Mouse (Mus musculus) frontal cortex, adult (tissue): ENCODE results near the gene Sap30l.
"Not testable (repeated sequence)": the region's sequence is repeated elsewhere in the genome, so short reads cannot be mapped to it uniquely, and the experiment has no call there.

Experiments
- ATAC-seq: cut with Nextera tagmentation; 2 replicates; pipeline ENCODE4 v1.9.2; 2017; ENCODE audit warnings: mild to moderate bottlenecking, moderate library complexity, mixed read lengths; ENCODE audit not compliant: low TSS enrichment

Sap30l gene

DNA sequence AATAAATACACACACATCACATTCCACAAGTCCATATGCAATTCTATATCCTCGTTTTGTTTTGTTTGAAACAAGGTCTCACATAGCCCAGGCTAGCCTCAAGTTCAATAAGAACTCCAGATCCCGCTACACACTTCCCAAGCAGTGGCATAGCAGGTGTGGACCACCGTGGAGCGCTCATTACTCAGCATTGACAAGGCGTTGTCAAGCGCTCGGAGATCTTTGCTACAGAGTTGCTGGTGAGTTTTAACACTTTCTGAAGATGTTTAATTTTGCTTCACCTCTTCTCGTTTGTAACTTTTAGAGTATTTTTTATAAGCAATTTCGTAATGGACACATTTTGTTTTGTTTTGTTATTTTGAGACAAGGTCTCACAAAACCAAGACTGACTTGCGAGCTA lies 2.0 kb upstream of the Sap30l start:
- no peak for ATAC-seq

DNA sequence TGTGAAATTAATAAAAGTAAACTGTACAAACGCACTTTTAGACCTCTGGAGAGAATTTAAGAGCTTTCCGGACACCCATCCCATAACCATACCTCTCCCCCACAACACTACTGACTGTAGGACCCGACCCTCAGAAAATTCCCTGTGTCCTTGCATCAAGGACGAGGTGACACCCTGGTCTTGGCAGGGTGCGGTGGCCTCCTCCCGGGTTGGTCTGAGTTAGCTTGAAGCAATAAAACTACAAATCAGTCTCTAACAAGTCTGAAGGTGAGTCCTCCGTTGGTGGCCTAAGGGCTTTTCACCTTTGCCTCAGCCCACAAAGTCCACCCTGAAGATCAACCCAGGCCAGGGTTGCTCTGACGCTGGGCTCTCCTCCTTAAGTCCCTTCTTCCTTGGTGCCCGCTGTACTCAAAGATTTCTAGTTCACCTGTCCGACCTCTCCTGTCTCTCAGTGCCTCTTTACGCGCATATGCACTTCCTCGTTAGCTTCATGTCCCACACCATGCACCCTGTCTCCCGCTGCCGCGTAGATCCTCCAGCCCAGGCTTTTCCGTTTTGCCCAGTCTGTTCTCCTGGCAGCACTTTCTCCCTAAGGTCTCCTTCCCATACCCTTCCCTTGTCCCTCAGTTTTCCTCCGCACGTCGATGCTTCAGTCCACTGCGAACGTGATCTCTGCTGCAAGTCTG lies 1.0 kb upstream of the Sap30l start:
- ATAC-seq = 0 out of 2 replicates have a peak, but pooled peaks have one; percentile 4

- ATAC-seq = peak; percentile 44
Observed at GRCm38 (mm10) chr11:57801766-57802510, 501 bp downstream of the Sap30l start.

DNA sequence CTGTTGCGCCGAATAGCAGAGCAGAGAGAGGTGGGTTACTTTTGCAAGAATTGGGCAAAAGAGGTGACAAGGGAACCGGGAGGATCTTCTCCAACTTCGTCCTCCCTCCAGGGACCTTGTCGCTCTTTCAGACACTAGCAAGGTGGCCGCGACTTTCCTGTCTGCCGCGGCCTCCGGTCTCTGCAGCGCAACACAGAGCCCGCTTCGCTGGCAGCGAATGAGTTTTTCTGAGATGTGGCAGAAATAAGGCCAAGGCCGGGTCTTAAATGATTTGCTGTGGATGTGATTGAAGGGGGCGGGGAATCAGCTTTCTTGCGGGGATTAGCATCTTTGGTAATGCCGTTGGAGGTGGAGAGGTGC lies 1.1 kb downstream of the Sap30l start:
- ATAC-seq = no peak

- no peak for ATAC-seq
Observed at GRCm38 (mm10) chr11:57805047-57805446, 3.6 kb downstream of the Sap30l start.

DNA sequence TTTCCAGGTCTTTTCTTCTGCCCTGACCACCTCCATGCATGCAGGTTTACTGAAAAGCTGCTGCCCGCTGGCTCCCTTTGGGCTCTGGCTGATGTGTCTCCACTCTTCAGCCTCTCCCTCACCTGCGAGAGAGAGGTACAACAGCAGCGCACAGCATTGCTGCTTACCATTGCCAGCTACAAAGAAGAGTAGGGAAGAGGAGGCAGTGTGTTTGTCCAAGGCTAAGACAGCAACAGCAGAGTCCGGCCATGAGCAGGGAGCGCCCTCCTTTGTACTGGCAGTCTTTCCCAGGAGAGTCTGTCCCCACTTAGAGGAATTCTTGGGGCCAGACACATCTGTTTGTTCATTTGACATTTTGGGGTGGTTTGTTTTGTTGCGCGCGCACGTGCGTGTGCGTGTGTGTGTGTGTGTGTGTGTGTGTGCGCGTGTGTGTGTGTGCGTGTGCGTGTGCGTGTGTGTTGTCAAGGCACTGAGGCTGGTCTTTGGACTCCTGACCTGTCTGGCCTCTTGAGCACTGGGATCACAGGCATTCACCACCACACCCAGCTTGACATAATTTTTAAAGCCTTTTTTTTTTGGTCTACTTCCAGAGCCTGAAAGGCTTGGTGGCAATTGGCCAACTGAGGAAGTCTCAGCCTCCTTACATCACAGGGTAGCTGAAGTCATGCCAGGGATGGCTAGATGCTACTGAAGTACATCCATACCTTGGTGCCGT lies 7.7 kb downstream of the Sap30l start:
- no peak for ATAC-seq

- no peak for ATAC-seq
Observed at GRCm38 (mm10) chr11:57809732-57810098, 8.3 kb downstream of the Sap30l start.

- no peak for ATAC-seq
Observed at GRCm38 (mm10) chr11:57811006-57811405, 9.6 kb downstream of the Sap30l start.

GRCm38 (mm10) chr11:57812212-57812611 lies 10.8 kb downstream of the Sap30l start:
- ATAC-seq = no peak

DNA sequence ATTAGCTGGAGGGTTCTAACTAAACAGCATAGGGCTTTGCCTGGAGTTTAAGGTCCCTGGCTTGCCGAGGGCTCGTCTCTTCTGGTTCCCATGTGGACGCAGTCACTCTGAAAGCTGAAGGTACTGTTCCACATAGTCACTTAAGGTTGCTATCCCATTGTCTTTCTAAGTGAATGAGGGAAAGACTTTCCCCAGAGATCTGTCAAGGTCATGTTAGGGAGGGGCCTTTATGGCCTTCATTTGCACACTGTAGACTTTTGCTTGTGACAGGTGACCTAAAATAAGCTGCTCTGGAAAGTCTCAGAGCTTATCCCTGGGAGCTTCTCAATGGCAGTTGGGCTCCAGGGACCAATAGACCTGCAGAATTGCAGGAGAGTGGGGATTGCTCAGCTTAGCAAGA lies 12.2 kb downstream of the Sap30l start:
- no peak for ATAC-seq

GRCm38 (mm10) chr11:57818189-57818588 lies 16.8 kb downstream of the Sap30l start:
- no peak for ATAC-seq

DNA sequence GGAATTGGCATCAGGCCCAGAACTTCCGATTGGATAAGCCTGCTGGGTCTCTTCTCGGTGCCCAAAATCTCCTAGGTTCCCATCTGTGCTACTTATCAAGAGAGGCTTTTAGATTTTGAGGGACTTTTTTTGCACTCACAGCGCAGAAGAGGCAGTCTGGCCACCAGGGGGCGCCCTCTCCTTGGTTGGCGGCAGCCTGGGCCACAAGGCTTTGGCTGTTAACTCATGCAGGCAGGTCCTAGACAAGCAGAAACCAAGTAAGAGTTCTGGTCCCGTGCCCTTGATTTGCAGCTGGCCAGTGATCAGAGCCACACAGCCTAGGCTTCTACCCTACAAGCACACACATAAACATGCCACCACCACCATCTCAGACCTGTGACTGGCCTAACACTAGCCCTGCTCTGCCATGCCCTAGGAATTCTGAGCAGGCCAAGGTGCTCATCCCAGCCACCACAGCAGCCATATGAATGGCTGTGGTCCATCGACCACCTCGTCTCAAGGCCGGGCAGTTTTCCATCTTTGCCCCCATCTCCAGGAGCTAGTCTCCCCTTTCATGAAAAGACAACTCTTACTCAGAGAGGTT lies 18.7 kb downstream of the Sap30l start:
- peak; percentile 72; the same call in 1 of the 2 replicates for ATAC-seq

DNA sequence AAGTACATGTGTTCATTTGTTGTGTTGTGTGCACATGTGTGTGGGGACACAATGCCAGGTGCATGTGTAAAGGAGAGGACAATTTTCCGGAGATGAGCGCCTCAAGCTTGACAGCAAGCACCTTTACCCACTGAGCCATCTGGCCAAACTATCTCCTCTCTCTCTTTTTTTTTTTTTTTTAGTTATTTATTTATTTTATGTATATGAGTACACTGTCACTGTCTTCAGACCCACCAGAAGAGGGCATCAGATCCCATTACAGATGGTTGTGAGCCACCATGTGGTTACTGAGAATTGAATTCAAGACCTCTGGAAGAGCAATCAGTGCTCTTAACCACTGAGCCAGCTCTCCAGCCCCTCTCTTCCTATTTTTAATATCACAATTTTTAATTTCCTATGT lies 21.7 kb downstream of the Sap30l start:
- ATAC-seq = not testable (repeated sequence)

- no peak for ATAC-seq
Observed at GRCm38 (mm10) chr11:57823714-57824113, 22.3 kb downstream of the Sap30l start.

GRCm38 (mm10) chr11:57825234-57825633 lies 23.8 kb downstream of the Sap30l start:
- not testable (repeated sequence) for ATAC-seq

DNA sequence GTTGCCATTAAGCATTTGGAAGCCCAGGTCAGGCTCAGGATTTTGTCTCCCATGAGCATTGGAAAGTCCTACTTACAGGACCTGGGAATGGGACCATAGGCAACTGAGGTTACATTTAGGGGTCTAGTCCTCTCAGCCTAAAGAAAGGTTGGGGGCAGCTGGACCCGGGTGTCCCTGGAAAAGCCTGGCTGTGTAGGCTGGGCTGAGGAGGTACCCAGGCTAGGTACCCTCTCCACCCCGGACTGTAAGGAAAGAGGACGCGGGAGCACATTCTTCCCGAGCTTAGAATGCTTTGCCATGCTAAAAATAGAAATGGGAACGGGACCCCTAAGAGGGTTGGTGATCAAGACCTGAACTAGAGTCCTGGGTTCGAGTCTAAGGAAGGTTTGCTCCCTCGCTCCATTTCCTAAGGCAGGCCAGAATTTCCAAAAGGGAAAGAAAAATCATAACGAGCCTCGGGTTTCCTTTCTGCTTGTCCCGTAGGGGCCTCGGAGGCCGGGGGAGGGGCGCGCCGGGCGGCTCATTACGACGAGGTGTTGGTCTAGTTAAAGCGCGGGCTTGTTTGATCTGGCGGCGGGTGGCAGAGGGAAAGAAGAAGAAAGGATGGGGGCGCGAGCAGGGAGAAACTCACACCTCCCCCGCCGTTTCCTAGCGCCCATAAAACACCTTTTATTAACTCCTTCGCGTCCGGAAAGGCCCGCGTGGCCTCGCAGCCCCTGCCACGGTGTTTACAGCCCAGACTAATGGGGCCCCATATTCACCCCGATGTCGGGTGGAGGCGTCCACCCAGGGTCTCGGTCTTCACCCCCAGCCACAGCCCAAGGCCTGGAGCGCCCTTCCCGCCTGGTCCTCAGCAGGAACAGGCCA lies 25.8 kb downstream of the Sap30l start:
- ATAC-seq = no peak

DNA sequence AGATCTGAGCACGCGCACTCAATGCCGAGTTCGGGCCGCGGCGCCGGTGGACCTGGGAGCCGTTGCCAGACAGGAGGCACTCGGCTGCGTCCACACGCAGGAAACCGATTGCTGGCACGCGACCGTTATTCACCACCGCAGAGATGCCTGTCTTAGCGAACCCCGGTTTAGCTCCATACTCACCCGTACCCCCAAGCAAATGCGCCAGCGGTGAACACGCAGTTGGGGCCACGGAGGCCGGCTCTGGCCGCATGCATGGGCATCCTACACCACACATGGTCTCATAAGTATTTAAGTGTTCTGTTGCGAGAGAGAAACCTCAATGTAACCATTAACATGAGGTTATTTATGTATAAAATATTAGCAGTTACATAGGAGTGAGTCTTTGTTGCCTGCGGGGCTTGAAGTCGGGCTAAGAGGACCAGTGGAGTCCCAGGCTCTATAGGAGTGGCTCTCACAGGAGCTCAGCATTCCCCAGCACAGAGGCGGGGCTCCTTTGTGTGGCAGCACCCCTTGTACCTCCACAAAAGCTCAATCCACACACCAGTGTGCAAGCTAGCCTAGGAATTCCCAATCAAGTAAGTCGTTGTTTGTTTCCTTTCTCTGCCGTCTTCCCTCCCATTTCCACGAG lies 26.6 kb downstream of the Sap30l start:
- ATAC-seq = no peak

DNA sequence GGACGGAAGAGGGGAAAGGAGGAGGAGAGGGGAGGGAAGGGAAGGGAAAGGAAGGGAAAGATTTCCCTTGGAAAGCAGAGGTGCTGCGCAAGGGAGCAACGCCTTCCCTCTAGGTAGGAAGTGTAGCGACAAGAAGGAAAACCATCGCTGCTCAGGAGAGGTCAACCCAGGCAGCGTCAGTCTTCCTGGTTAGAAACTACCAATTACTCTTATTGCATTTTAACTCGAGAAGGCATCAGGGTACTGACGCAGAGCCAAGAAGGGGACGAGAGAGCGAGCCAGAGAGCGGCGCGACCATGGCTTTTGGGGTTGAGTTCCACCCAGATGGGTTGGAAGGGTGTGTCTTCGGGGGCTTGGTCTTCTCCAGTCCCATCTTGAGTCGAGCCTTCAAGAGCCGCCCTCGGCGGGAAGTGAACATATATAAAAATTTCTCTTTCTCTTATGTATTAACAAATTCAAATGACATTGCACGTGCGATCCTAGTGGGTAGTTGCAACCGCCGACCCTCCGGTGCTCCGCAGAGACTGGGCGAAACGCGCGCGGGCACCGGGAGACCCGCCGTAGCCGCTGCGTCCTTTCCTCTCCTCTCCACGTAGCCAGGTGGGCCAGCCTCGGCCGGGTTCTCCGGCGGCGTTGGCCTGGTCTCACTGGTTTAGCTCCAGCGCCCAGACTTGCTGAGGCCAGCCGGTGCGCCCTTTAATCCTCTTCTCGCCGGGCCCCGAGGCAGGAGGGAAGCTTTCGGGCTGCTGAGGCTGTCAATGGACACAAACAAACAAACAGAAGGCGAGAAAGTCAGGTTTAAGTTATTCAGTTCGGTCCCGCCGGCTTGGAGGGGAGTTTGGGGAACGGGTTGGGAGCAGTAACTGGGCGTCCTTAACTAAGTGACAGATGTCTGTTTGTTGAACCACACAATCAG lies 27.8 kb downstream of the Sap30l start:
- no peak for ATAC-seq

DNA sequence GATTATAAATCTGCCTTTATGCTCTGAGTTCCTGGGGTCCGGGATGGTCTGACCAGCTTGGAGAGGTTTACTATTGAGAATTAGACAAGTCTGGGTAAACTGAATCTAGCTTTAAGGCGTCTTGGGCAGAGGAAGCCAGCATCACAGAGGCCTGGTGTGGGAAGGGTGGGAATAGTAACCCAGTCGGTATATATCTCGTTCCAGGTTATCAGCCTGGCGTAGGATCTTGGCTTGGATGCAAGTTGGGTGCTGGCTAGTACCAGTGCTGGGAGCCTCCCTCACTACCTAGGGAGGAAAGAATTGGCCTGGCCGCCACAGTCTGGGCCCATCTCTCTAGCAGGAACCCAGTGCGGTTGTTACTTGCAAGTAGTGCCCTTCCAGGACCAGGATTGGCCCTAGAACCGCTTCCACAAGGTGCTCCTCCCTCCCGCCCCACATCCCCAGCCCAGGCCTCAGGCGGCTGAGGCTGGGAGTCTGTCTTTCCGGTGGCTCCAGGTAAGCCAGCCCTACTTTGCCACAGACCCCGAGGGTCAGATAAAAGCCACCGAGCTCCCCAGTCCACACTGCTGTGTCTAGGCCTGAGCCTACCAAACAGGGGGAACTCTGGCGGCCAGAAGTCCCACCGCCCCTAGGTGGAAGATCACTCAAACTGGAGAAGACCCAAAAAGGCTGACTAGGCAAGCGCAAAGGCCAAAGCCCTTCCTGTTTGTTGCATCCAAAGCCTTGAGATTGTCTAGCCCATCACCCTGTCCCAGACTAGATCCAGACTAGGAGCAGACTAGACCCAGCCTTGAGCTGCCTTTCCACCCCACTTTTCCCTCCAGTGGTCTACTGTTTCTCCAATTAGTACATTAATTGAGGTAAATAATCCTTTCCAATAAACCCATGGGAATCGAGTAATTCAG lies 28.7 kb downstream of the Sap30l start:
- ATAC-seq = no peak
